Mouse (Mus musculus): ENCODE results near the gene Atrnl1. TPM values are rescaled to one million over a fixed set of nuclear protein-coding genes. Genes with fewer than 3 reads are reported as not detected.
A peak's percentile ranks its signal among the peaks of the same experiment; 100 is the strongest.

The Atrnl1 gene
- total RNA-seq, 2 experiments from 2014 or later = 24.9 to 25.6 TPM

DNA sequence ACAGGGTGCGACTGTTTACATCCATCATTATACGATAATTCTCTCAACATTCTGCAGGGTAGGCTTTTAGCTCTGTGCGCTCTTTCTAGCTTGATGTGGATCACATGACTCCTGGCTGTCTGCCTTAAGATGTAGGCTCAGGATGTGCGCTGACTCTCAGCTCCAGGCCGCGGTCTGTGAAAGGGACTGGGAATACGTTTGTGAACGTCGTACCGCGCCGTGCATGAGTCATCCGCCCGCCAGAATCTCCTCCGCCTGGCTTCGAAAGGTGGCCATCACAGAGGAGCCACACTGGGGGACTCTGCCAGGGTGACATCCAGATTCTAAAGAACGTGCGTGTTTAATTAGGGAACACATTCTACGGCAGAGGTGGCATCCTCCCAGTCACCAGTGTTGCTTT is 471.9 kb downstream of the Atrnl1 start:
- DNase-seq = no peak

GRCm38 (mm10) chr19:58084826-58085225 is 474.0 kb downstream of the Atrnl1 start:
- DNase-seq = no peak

DNA sequence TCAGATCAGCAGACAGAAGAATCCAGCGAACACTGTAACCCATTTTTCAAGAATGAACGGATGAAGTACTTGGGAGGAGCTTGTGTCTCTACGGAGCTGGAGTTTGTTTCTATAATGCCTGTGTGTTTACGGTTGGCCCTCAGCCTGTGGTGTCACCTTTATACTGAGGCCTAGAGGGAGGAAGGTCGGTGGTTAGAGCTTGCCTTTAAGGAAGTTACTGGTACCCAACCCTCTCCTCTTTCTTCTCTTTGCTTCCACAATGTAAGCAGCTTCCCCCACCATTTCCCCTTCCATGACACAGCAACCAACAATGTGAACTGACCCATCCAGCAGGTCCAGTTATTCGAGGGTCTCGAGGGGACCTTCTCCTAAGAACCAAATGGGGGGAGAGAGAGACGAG is 475.9 kb downstream of the Atrnl1 start:
- no peak for DNase-seq

GRCm38 (mm10) chr19:58087901-58088300 is 477.1 kb downstream of the Atrnl1 start:
- no peak for DNase-seq

DNA sequence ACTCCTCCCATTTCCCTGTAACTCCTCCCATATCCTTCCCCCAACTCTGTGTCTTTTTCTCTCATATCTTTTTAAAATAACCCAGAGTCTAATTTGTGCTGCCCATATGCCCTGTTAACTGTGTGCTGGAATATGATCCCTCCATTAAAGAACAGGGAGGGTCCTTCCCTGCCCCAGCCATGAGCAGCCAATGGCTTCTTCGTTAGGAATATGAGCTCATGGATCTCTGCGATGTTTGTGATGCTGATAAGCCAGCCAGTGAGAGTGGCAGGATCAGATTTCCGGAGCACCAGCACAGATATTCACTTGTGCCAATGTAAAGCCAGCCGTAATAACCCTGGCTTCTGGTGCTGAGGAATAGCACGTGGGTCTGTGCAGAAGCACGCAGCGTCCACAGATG is 477.6 kb downstream of the Atrnl1 start:
- DNase-seq = no peak

GRCm38 (mm10) chr19:58091911-58092310 is 481.1 kb downstream of the Atrnl1 start:
- no peak for DNase-seq

DNA sequence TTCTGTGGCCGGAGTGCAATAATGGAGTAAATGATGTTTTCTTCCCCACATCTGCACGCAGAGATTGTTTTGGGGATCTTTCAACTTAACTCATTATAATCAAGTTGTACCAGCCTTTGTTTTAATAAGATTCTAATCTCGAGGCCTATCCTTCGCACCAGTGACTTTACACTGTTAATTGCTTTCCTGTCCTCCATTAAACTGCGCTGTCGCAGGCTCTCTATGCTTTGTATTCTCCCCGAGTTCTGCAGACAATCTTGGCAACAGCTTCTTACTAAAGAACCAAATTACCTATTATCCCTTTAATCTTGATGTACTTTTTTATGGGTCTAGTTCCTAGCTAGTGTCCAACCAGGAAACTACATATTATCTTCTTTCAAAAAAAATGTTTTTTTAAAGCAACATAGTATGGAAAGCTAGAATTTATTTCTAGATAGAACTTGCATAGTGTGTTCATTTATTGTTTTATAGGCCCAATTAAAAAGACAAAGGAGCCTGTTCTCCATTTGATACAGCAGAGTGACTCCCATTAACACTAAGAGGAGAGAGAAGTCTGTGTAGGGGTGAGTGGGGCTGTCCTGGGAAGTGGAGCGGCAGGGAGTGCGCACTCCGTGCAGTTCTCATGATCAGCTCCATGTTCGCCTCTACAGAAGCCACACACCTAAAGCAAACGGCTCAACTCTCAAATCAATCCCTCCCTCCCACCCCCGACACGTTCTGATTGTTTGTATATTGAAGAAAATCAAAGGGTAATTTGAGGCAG is 484.1 kb downstream of the Atrnl1 start:
- no peak for DNase-seq

DNA sequence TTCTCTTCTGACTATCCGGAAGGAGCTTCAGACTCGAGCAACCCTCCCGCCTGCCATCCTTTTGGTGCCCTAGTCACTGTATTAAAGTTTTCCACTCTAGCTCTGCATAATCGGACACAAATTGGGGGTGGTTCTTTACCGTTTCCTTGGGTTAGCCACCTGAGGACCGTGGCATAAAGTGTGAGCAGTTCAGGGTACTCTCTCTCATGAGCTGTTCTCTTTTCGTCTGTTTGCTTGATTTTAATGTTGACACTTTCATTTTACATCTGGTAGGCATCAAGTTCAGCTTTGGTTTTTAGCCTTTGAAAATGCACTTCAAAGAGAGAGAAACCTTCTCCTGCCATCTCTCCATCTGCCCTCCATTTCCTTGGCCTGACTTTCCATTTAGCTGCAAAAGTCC is 484.9 kb downstream of the Atrnl1 start:
- DNase-seq = no peak

- no peak for DNase-seq
Measured at GRCm38 (mm10) chr19:58097195-58097594, 486.4 kb downstream of the Atrnl1 start.

- no peak for DNase-seq
Measured at GRCm38 (mm10) chr19:58099539-58099938, 488.7 kb downstream of the Atrnl1 start.

DNA sequence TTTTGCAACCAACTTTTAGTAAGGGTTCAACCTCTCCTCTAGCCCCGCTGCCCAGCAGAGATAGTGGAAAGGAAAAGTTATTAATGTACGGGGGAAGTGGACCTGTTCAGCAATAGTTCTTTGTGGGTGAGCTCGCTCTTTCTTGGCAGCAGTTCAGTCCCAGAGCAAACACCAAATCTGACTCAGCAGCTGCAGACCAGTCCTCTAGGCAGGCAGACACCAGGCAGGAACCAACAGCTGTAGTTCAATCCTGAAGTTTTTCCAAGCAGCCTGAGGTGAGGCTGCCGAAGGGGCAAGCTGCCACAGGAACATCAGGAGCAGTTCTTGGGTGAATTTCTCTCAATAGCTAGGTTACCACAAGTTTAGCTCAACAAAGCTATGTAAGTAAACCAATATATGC is 489.5 kb downstream of the Atrnl1 start:
- DNase-seq = no peak

- DNase-seq = no peak
Measured at GRCm38 (mm10) chr19:58104544-58104943, 493.7 kb downstream of the Atrnl1 start.

GRCm38 (mm10) chr19:58107632-58108031 is 496.8 kb downstream of the Atrnl1 start:
- no peak for DNase-seq

- DNase-seq = no peak
Measured at GRCm38 (mm10) chr19:58110491-58110890, 499.7 kb downstream of the Atrnl1 start.

- DNase-seq = no peak
Measured at GRCm38 (mm10) chr19:58111291-58111690, 500.5 kb downstream of the Atrnl1 start.

- no peak for DNase-seq
Measured at GRCm38 (mm10) chr19:58112151-58112550, 501.3 kb downstream of the Atrnl1 start.

- DNase-seq = no peak
Measured at GRCm38 (mm10) chr19:58113092-58113731, 502.4 kb downstream of the Atrnl1 start.

DNA sequence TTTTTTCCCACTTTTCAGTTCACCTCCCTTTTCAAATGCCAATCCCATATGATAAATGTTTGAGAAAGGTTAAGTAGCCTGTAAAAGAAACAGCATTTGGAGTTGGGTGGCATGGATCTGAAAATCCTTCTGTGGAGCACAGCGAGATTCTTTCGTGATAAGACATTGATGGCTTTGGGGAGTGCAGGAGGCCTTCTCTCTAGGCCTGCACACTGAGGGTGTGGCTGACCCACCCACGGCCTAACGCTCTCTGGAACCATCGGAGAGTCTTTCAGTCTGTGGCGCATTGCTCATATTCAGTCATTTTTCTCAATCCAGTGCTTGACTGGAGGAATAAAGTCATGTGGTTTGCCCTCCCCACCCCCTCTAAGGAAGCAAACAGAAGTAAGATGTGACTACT is 506.8 kb downstream of the Atrnl1 start:
- no peak for DNase-seq

DNA sequence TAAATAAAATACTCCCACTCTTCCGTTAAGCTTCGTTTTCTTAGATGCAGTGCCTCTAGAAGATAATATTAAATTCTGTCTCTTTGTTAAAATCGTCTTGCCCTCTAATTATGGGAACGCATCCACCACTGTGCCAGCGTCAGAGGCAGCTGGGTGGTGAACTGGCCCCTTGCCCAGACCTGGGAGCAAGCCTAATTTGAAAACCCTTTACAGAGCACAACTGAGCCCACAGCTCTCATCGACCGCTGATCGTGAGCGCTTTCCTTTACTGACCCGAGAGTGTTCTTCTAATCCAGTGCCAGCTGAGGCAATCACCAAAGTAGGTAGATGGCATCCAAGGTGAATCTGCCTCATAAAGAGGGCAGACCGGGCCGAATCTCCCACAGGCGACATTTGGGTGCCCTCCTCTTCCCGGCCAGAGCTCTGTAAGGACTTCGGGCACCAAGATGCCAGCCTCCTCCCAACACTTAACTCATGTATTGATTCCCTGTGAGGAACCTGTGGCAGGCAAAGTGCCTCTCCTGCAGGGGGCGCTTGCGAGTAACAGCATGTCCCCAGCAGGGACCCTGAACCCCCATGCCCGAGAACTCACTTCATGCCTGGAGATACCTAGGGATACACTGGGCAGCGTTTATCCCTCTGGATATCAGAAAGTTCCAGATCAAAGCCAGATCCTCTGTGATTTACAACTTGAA is 507.5 kb downstream of the Atrnl1 start:
- DNase-seq = peak; percentile 77

DNA sequence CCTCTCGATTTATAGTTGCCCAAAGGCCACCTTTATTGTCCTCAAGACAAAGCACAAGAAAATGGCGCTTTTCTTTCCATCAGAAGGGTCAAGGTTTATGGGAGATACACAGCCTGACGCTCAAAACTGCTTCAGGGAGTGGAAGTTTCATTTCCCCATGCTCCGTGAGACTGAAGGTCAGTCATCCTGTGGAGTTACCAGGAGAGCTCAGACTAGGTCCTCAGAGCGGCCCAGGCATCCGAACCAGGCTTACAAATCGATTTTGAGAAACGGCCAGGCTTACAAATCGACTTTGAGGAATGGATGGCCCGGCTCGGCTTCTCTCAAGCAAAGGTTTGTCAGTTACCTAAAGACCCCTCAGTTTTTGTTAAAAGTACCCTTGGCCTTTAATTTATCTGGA is 508.0 kb downstream of the Atrnl1 start:
- DNase-seq = no peak

DNA sequence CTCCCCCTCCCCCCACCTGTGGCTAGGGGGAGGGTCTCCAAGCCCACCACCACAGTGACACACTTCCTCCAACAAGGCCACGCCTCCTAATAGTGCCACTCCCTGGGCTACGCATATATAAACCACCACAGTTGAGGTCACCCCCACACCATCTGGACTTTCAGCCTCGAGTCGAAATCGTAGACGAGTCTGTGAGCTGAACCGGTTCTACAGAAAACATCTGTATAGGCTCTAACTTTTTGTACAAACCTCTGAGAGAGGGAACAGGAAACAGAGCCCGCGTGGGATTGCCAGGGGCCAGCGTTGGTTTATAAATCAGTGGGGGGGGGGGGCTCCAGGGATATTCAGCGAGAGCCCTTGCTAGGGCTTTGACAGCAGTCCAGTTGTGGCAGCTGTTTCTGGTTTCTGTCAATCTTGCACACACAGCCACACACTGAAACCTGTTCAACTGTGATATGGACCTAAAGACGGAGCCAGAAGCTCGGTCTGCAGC is 508.9 kb downstream of the Atrnl1 start:
- peak; percentile 19 for DNase-seq

DNA sequence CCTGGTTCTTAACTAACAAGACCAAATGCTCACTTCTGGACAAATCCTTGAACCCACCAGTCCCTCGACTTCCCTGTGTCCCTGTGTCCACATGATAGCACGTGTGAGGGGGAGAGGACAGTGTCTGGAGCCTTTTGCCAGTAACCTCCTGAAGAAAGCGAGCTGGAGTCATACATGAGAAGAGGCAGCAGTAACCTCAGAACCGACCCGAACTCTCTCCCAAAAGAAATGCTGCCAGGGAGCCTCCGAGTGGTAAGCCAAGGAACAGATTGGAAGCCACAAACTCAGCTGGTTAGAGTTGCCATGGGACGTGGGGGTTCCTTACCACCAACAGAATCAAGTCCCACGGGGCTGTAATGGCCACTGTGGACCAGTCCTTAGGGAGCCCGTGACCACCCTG is 509.8 kb downstream of the Atrnl1 start:
- no peak for DNase-seq

DNA sequence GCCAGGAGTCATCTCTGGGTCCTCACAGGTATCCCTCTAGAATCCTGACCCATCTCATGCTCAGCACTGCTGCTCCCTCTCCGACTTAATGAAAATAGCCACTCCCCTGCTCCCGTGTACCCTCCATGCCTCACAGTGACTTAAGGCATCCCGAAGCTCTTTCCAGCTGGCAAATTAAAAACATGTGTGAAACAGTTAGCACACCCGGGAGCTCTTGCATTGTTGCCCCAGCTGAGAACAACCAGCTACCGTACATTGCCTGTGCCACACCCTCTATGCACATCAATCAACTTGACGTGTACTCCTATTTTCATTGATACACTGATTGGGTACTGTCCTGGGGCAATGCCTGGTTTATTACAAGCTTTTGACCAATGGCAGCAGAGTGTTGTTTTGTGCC is 510.8 kb downstream of the Atrnl1 start:
- no peak for DNase-seq

DNA sequence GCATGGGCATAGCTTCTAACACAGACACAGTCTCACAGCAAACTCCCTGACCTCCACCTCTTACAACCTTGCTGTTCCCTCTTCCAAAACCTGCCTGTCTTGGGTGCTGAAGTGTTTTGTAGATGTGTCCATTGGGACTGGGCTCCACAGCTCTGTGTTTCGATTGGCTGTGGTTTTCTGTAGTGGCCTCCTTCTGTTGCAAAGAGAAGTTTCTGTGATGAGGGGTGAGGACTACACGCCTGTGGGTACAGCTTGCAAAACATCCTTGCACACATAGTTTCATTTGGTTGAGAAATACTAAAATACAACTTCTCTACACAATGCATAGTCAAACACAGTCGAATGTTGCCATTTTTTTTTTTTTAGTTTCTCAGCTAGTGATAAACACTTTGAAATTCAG is 512.8 kb downstream of the Atrnl1 start:
- no peak for DNase-seq

Data from heart, postnatal 4 days (tissue).